Mouse (Mus musculus) spleen, adult 2 months (tissue): ENCODE measurements around the gene Ptprz1. TPM values are rescaled to one million over a fixed set of nuclear protein-coding genes. Genes with fewer than 3 reads are reported as not detected.

Experiments used
- DNase-seq, 2 experiments: peaks; one replicate each; pipeline versions ENCODE4 v3.0.0 to v3.0.0-alpha.2; 2012 to 2021; ENCODE audit warnings: low spot score in 2 of 2, low read depth in 1 of 2
- H3K27ac ChIP-seq: fragments of 200-500 bp; 2 replicates; pipeline ENCODE4 v1.5.1; 2012; ENCODE audit warnings: low read length, inconsistent platforms; ENCODE audit not compliant: insufficient read depth
- H3K27me3 ChIP-seq: fragments of 200-500 bp; 2 replicates; pipeline ENCODE4 v1.6.1; 2012; ENCODE audit warnings: mild to moderate bottlenecking, moderate library complexity, low read length, inconsistent platforms; ENCODE audit not compliant: control insufficient read depth, insufficient read depth
- H3K36me3 ChIP-seq: fragments of 200-500 bp; 2 replicates; pipeline ENCODE4 v1.6.1; 2012; ENCODE audit warnings: mild to moderate bottlenecking, low read length, inconsistent platforms; ENCODE audit not compliant: control insufficient read depth, insufficient read depth
- H3K4me1 ChIP-seq: fragments of 200-500 bp; 2 replicates; pipeline ENCODE4 v1.6.1; 2011; ENCODE audit warnings: inconsistent platforms; ENCODE audit not compliant: control insufficient read depth, insufficient read depth, insufficient read length
- H3K4me3 ChIP-seq: fragments of 200-500 bp; 2 replicates; pipeline ENCODE4 v1.5.1; 2011; ENCODE audit warnings: mild to moderate bottlenecking, inconsistent platforms; ENCODE audit not compliant: insufficient read depth, insufficient read length; ENCODE audit errors: extremely low read depth
- CTCF ChIP-seq: fragments of 200-500 bp; IDR thresholded peaks from 2 replicates; pipeline ENCODE4 v1.5.1; 2011; ENCODE audit warnings: mild to moderate bottlenecking, inconsistent platforms; ENCODE audit not compliant: insufficient read depth, insufficient read length, insufficient replicate concordance; ENCODE audit errors: extremely low read depth
- POLR2A ChIP-seq: fragments of 200-500 bp; IDR thresholded peaks from 2 replicates; pipeline ENCODE4 v1.6.1; 2011; ENCODE audit warnings: low read depth, low read length, inconsistent platforms
- WGBS: fragments of 180-500 bp; shearing (Covaris S2); methylation state at CpG from one replicate; pipeline ENCODE4 v1.1.7; 2018; 5-methylcytosine and 5-hydroxymethylcytosine counted together
- polyA plus RNA-seq: library from polyadenylated mRNA; depleted of rRNA; stranded (reverse); fragments of >200 nt; gene quantifications from 2 replicates; pipeline ENCODE4 v1.2.3, GENCODE M21; 2012

The Ptprz1 gene
- polyA plus RNA-seq, 1 experiment: 0.07 TPM

DNA sequence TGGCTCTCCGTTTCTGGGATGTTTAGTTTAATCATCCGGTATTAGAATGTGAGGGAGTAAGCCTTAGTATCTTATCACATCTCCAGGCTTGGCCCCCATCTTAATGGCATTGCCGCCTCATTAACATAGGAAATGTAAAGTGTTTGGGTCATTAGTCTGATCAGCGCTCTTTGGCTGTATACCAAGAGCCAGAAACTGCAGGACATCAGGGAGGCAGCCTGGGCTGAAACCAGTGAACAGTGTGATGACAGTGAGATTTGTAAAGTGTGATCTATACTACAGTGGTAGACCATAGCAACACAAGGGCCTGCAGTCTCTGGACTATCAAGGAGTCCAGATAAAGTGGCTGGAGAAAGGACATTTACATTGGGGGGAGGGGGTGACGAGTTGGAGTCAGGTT lies 62.2 kb downstream of the Ptprz1 start:
- H3K36me3 ChIP-seq: no peaks in the 10 kb centered on the region
- no peaks in the 10 kb centered on the region for H3K4me1 ChIP-seq
- 77% methylated on average over 5 of the region's 5 CpGs for WGBS
- no peak overlapping the region for H3K4me3 ChIP-seq
- H3K27ac ChIP-seq: no peak overlapping the region
- DNase-seq: no peak
- TF ChIP-seq POLR2A (no peak), CTCF (no peak)
- no peaks in the 10 kb centered on the region for H3K27me3 ChIP-seq

DNA sequence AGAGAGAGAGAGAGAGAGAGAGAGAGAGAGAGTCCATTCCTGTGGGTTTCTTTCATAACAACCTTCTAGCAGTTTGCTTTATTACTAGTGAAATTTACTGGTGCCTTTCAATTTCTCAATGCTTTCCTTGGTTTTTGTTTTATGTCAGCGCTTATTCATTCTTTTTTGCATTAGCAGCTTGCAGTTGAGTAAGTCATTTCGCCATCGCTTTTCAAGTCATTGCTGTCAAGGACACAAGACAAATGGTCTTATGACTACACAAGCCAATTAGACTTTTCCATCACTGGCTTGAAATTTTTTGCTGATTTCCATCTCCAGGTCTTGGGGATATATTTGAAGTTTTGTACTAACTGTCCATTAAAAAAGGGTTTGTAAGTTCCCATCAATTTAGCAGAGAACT lies 68.9 kb downstream of the Ptprz1 start:
- H3K4me3 ChIP-seq: no peak overlapping the region
- TF ChIP-seq CTCF (no peak), POLR2A (no peak)
- H3K27ac ChIP-seq: no peak overlapping the region
- no peaks in the 10 kb centered on the region for H3K27me3 ChIP-seq
- no peaks in the 10 kb centered on the region for H3K4me1 ChIP-seq
- no peak for DNase-seq
- WGBS: 93% methylated on average over 3 of the region's 3 CpGs
- no peaks in the 10 kb centered on the region for H3K36me3 ChIP-seq

DNA sequence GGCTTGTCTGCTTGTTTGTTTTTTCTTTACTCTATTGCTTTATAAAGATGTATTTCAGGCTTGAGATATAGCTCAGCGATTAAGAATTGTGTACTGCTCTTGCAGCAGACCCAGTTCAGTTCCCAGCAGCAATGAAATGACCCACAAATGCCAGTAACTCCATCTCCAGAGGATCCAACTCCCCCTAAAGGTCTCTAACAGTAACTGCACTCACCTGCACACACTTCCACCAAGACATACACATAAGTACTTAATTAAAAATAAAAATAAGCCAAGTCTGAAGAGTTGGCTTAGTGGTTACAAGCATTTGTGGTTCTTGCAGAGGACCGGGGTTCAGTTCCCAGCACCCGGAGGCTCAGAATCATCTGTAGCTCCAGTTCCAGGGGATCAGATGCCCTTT lies 88.1 kb downstream of the Ptprz1 start:
- H3K27me3 ChIP-seq: no peaks in the 10 kb centered on the region
- no peak overlapping the region for H3K4me3 ChIP-seq
- TF ChIP-seq POLR2A (no peak), CTCF (no peak)
- no peaks in the 10 kb centered on the region for H3K36me3 ChIP-seq
- no peak overlapping the region for H3K27ac ChIP-seq
- DNase-seq: no peak
- no peaks in the 10 kb centered on the region for H3K4me1 ChIP-seq
- 85% methylated on average over 3 of the region's 3 CpGs for WGBS

DNA sequence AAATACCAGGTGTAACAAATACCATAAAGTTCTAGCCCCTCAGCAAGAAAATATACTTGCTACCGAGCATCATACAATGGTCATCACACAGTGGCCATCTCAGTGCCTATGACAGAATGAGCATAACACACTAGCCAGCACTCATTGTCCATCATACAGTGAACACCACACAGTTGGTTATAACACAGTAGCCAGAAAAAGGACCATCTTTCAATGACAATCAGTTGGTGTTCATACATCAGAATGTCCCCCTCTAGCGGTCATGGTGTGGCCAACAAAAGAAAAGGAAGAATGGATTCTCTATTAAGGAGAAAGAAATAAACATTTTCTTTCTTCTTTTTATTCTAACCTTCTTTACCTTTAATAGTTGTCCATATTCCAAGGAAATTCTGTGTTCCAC lies 92.8 kb downstream of the Ptprz1 start:
- TF ChIP-seq CTCF (no peak), POLR2A (no peak)
- no peaks in the 10 kb centered on the region for H3K27me3 ChIP-seq
- DNase-seq: no peak
- H3K27ac ChIP-seq: no peak overlapping the region
- no peak overlapping the region for H3K4me3 ChIP-seq
- H3K4me1 ChIP-seq: no peaks in the 10 kb centered on the region
- no peaks in the 10 kb centered on the region for H3K36me3 ChIP-seq
- 48% methylated on average over 2 of the region's 2 CpGs for WGBS

DNA sequence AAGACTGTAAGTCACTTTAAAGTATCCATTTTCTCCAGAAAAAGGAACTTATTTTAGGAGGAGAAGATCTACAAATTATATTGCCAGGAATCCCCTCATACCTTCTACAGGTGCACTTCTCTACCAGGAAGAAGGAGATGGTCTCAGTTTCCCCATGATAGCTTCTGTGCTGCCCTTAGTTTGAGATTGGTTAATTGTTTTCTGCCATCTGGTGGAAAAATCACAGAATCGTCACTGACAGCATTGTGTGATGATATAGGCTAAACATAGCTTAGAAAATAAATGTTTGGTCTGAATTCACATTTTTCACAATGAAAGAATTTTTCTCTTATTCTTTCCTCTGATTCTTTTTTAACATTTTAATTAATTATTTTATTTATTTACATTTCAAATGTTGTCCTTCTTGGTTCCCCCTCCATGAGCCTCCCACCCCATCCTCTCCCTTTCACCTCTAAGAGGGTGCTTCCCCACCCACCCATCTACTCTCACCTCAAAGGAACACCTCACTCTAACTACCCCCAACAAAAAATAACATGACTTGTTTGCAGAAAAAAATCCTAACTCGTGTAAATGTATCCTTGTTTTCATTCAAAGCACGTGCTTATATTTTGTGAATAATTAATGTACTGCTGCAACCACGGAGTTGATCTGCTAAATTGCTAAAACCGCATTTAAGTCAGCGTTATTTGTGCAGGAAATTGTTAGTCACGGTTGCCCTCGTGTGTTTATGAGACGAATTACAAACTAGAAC lies 108.6 kb downstream of the Ptprz1 start:
- no peak for DNase-seq
- TF ChIP-seq CTCF: no peak
- 7% methylated on average over 9 of the region's 9 CpGs for WGBS
- no peaks in the 10 kb centered on the region for H3K36me3 ChIP-seq
- H3K4me1 ChIP-seq: no peaks in the 10 kb centered on the region
- H3K4me3 ChIP-seq: no peak overlapping the region
- no peak overlapping the region for H3K27ac ChIP-seq
- H3K27me3 ChIP-seq: no peaks in the 10 kb centered on the region

DNA sequence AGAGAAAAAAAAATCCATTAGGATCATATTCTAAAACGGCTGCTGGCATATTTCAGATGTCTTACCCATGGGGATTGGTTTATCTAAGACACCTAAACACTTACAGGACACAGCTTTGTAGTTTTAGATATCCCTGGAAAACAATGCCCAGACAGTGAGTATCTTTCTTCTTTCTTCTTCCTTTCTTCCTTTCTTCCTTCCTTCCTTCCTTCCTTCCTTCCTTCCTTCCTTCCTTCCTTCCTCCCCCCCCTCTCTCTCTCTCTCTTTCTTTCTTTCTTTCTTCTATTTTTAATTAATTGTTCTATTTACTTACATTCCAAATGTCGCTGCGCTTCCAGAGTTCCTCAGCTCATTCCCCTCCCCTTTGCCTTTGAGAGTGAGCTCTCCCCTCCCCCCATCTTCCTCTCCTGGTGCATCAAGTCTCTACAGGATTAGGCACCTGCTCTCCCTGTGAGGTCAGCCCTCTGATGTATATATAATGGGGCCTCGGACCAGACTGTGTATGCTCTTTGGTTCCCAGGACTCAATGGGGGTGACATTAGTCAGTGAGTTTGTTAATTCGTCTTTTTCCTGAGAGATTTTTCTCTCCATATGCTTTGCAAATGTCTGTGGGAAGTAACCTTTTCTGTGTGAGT lies 109.3 kb downstream of the Ptprz1 start:
- TF ChIP-seq CTCF (no peak), POLR2A (no peak)
- Histone ChIP-seq H3K27ac (no peak overlapping the region), H3K4me3 (no peak overlapping the region), H3K27me3 (no peaks in the 10 kb centered on the region), H3K36me3 (no peaks in the 10 kb centered on the region), H3K4me1 (no peaks in the 10 kb centered on the region)
- DNase-seq: no peak
- WGBS: 33% methylated on average over 5 of the region's 5 CpGs

DNA sequence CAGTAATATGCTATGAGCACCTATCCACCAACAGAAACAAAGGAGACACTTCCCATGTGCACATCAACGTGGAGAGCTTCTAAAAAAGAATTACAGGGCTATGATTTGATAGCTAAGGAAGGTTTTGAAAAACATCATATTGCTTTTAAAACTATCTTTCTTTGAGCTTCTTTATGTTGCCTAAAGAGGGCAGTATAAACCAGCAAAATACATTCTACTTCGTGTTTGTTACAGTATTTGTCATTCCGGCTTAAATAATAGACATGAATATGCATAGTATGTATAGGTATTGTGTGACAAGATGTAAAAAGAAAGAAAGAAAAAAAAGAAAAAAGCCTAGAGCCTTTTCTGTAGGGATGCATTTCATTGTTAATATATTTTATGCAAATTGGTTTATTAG lies 127.8 kb downstream of the Ptprz1 start:
- WGBS: 26% methylated on average over 3 of the region's 3 CpGs
- Histone ChIP-seq H3K36me3 (no peaks in the 10 kb centered on the region), H3K27ac (no peak overlapping the region), H3K4me1 (no peaks in the 10 kb centered on the region), H3K4me3 (no peak overlapping the region), H3K27me3 (no peaks in the 10 kb centered on the region)
- DNase-seq: no peak
- TF ChIP-seq CTCF (no peak), POLR2A (no peak)
